Mouse (Mus musculus) megakaryocyte, embryonic 14.5 days (primary cell): ENCODE measurements around the gene Coq9.

Experiments
- FLI1 ChIP-seq: IDR thresholded peaks from 2 replicates; pipeline ENCODE4 v1.6.1; 2012; ENCODE audit warnings: low read length, inconsistent platforms, mixed read lengths
- GATA1 ChIP-seq: IDR thresholded peaks from 3 replicates; pipeline ENCODE4 v1.6.1; 2012; ENCODE audit warnings: mixed read lengths, low read length, inconsistent platforms, borderline replicate concordance

- no peak for TF ChIP-seq GATA1
- TF ChIP-seq FLI1, result no peak
Measured at GRCm38 (mm10) chr8:94863897-94864673, 26.0 kb downstream of the Coq9 start.
